28 mouse cellular contexts compared by ENCODE assay signal in the genomic region with DNA sequence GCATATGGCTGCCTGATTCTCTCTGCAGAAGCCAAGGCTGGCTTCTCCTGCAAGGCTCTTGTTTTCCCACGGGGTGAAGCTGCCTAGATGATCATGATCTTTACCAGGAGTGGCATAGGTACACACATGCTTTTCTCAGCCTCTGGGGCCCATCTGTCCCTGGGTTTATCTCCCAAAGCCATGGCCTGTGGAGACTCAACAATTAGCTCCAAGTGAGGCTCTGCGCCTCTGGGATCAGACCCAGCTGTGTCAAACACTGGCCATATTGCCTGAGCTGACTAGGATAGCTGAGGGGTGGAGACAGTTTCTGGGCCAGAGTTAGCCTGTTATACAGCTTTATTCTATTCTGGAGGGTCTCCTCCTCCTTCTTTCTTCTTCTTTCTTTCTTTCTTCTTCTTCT. TPM values are rescaled to one million over a fixed set of nuclear protein-coding genes. Genes with fewer than 3 reads are reported as not detected.
"Had no signal": no experiment of that assay in that cellular context is flagged by ENCODE, and none has a peak within 500 bp of the region (broad histone marks: within the 10 kb centered on the region; RNA-seq: fewer than 3 reads in every experiment).

No protein-coding gene starts in this region.

- H3K9ac ChIP-seq: heart, embryonic 13.5 days; heart, embryonic 15.5 days; hindbrain, embryonic 13.5 days; hindbrain, embryonic 15.5 days; kidney, embryonic 15.5 days; limb, embryonic 13.5 days; limb, embryonic 15.5 days; liver, embryonic 13.5 days; liver, embryonic 15.5 days had no signal

- H3K4me2 ChIP-seq: heart, embryonic 11.5 days; heart, embryonic 13.5 days; heart, embryonic 15.5 days; hindbrain, embryonic 13.5 days; hindbrain, embryonic 15.5 days; kidney, embryonic 15.5 days; limb, embryonic 13.5 days; limb, embryonic 15.5 days; liver, embryonic 13.5 days; liver, embryonic 15.5 days had no signal

- H3K36me3 ChIP-seq: heart, embryonic 13.5 days; heart, embryonic 15.5 days; hindbrain, embryonic 13.5 days; hindbrain, embryonic 15.5 days; kidney, embryonic 15.5 days; limb, embryonic 15.5 days; liver, embryonic 13.5 days; liver, embryonic 15.5 days had no signal

- H3K4me3 ChIP-seq: heart, adult 2 months; heart, embryonic 13.5 days; heart, embryonic 15.5 days; hindbrain, embryonic 13.5 days; hindbrain, embryonic 15.5 days; kidney, embryonic 15.5 days; limb, embryonic 13.5 days; limb, embryonic 15.5 days; liver, embryonic 13.5 days; liver, embryonic 15.5 days had no signal

- H3K9me3 ChIP-seq: heart, embryonic 15.5 days; hindbrain, embryonic 13.5 days; hindbrain, embryonic 15.5 days; kidney, embryonic 15.5 days; limb, embryonic 15.5 days; liver, embryonic 13.5 days; liver, embryonic 15.5 days had no signal

- H3K27ac ChIP-seq: heart, adult 2 months; heart, embryonic 13.5 days; heart, embryonic 15.5 days; hindbrain, embryonic 13.5 days; hindbrain, embryonic 15.5 days; hindbrain, postnatal 0 days; kidney, embryonic 15.5 days; kidney, postnatal 0 days; limb, embryonic 13.5 days; limb, embryonic 15.5 days; liver, embryonic 13.5 days; liver, embryonic 15.5 days had no signal

- ATAC-seq: hindbrain, postnatal 0 days; intestine, embryonic 16.5 days had no signal

- DNase-seq: gastrocnemius, postnatal 14 days; gastrocnemius, postnatal 36 days; heart, adult 11 months; heart, adult 2 months; heart, postnatal 14 days; heart, postnatal 36 days; kidney, adult 11 months; kidney, adult 2 months; kidney, adult 9 months; kidney, postnatal 14 days; kidney, postnatal 36 days; layer of hippocampus, adult 9-11 months; layer of hippocampus, postnatal 36 days; left cerebral cortex, postnatal 4 days; liver, embryonic 13.5 days had no signal

- H3K4me1 ChIP-seq: heart, embryonic 15.5 days; hindbrain, embryonic 13.5 days; hindbrain, embryonic 15.5 days had no signal

- H3K27me3 ChIP-seq: heart, embryonic 13.5 days; heart, embryonic 15.5 days; hindbrain, embryonic 13.5 days; hindbrain, embryonic 15.5 days; kidney, embryonic 15.5 days; limb, embryonic 13.5 days; limb, embryonic 15.5 days; liver, embryonic 13.5 days; liver, embryonic 15.5 days had no signal

RNA-seq across cellular contexts. Expression of a gene that starts 39.3 kb away (rescaled TPM):
- polyA plus RNA-seq: limb, embryonic 11.5 days had no signal
